16 mouse cellular contexts compared by ENCODE assay signal in genomic region chr4:95005251-95005830, GRCm38 (mm10).
"Had no signal": no experiment of that assay in that cellular context is flagged by ENCODE, and none has a peak within 500 bp of the region (broad histone marks: within the 10 kb centered on the region; RNA-seq: fewer than 3 reads in every experiment).

No protein-coding gene starts in this region.

- H3K27me3 ChIP-seq: neural tube, embryonic 12.5 days had no signal

- DNase-seq: kidney, adult 11 months; kidney, adult 9 months; kidney, postnatal 36 days; layer of hippocampus, adult 9-11 months; left cerebral cortex, postnatal 4 days; lung, embryonic 14.5 days; lung, postnatal 10 days; lung, postnatal 4 days; midbrain, embryonic 14.5 days; right cerebral cortex, postnatal 14 days; thymus, postnatal 14 days had no signal

- H3K36me3 ChIP-seq: limb, embryonic 13.5 days; midbrain, embryonic 10.5 days; neural tube, embryonic 12.5 days had no signal

- H3K4me1 ChIP-seq: limb, embryonic 13.5 days; midbrain, embryonic 10.5 days; neural tube, embryonic 12.5 days had no signal

- H3K4me3 ChIP-seq: limb, embryonic 13.5 days; midbrain, embryonic 10.5 days; neural tube, embryonic 12.5 days had no signal

- H3K9ac ChIP-seq: limb, embryonic 13.5 days; liver, embryonic 14.5 days; lung, embryonic 14.5 days; neural tube, embryonic 12.5 days had no signal

- H3K27ac ChIP-seq: kidney, postnatal 0 days; limb, embryonic 13.5 days; liver, embryonic 14.5 days; midbrain, embryonic 10.5 days; neural tube, embryonic 12.5 days had no signal
